Mouse (Mus musculus): ENCODE measurements around the gene Traf7.

Traf7 gene

GRCm38 (mm10) chr17:24527723-24528559, at the start of gene Traf7:
Gene Traf7, minus strand, starts transcription at chr17:24527938.
- peak; percentile 93 to 97 for DNase-seq (ENCODE audit: low spot score in 2 of 2)

GRCm38 (mm10) chr17:24573811-24574210, 46.1 kb upstream of the Traf7 start:
- no peak for DNase-seq (ENCODE audit: low spot score in 2 of 2)

- DNase-seq (ENCODE audit: low spot score in 2 of 2) = no peak
These were observed 45.0 kb upstream of the Traf7 start for GRCm38 (mm10) chr17:24572651-24573245.

- no peak for DNase-seq (ENCODE audit: low spot score in 2 of 2)
These were observed 42.1 kb upstream of the Traf7 start for GRCm38 (mm10) chr17:24569837-24570236.

- no peak for DNase-seq (ENCODE audit: low spot score in 2 of 2)
These were observed 39.5 kb upstream of the Traf7 start for GRCm38 (mm10) chr17:24567034-24567779.

GRCm38 (mm10) chr17:24565792-24566191, 38.1 kb upstream of the Traf7 start:
- no peak for DNase-seq (ENCODE audit: low spot score in 2 of 2)

- no peak for DNase-seq (ENCODE audit: low spot score in 2 of 2)
These were observed 37.4 kb upstream of the Traf7 start for GRCm38 (mm10) chr17:24565092-24565491.

GRCm38 (mm10) chr17:24564422-24564821, 36.7 kb upstream of the Traf7 start:
- DNase-seq (ENCODE audit: low spot score in 2 of 2) = no peak

- no peak for DNase-seq (ENCODE audit: low spot score in 2 of 2)
These were observed 35.9 kb upstream of the Traf7 start for GRCm38 (mm10) chr17:24563638-24564037.

GRCm38 (mm10) chr17:24561592-24561991, 33.9 kb upstream of the Traf7 start:
- no peak for DNase-seq (ENCODE audit: low spot score in 2 of 2)

- DNase-seq (ENCODE audit: low spot score in 2 of 2) = no peak
These were observed 32.7 kb upstream of the Traf7 start for GRCm38 (mm10) chr17:24560301-24561028.

GRCm38 (mm10) chr17:24559146-24559545, 31.4 kb upstream of the Traf7 start:
- DNase-seq (ENCODE audit: low spot score in 2 of 2) = no peak

GRCm38 (mm10) chr17:24558600-24559099, 30.9 kb upstream of the Traf7 start:
- DNase-seq (ENCODE audit: low spot score in 2 of 2) = no peak

GRCm38 (mm10) chr17:24557091-24557490, 29.4 kb upstream of the Traf7 start:
- no peak for DNase-seq (ENCODE audit: low spot score in 2 of 2)

GRCm38 (mm10) chr17:24551050-24551444, 23.3 kb upstream of the Traf7 start:
- DNase-seq (ENCODE audit: low spot score in 2 of 2) = no peak

- peak; percentile 76 to 78 for DNase-seq (ENCODE audit: low spot score in 2 of 2)
These were observed 22.8 kb upstream of the Traf7 start for GRCm38 (mm10) chr17:24550416-24551049.

- peak; percentile 99 for DNase-seq (ENCODE audit: low spot score in 2 of 2)
These were observed 22.1 kb upstream of the Traf7 start, which contains the start of gene Pkd1 for GRCm38 (mm10) chr17:24549618-24550415. Gene Pkd1, plus strand, starts transcription at chr17:24549834.

GRCm38 (mm10) chr17:24548921-24549617, 21.3 kb upstream of the Traf7 start:
- DNase-seq (ENCODE audit: low spot score in 2 of 2) = peak in 1 of 2 experiments; percentile 38

- peak in 1 of 2 experiments; percentile 6 for DNase-seq (ENCODE audit: low spot score in 2 of 2)
These were observed 20.7 kb upstream of the Traf7 start for GRCm38 (mm10) chr17:24548435-24548834.

Measured in frontal cortex, postnatal 10 days (tissue).